Mouse (Mus musculus): ENCODE data around the gene Tmem182. TPM values are rescaled to one million over a fixed set of nuclear protein-coding genes. Genes with fewer than 3 reads are reported as not detected.

Gene Tmem182
- polyA plus RNA-seq, 1 experiment from 2014 or later: 0.15 TPM

- WGBS: 90% methylated on average over 8 of the region's 8 CpGs
- ATAC-seq: no peak
- no peak overlapping the region for H3K4me2 ChIP-seq (ENCODE audit: low read length)
Observed at GRCm38 (mm10) chr1:40888396-40889040, 83.1 kb downstream of the Tmem182 start.

GRCm38 (mm10) chr1:40889617-40890016 lies 84.2 kb downstream of the Tmem182 start:
- WGBS: 68% methylated on average over 14 of the region's 14 CpGs
- Histone ChIP-seq H3K4me2 (ENCODE audit: low read length) (no peak overlapping the region), H3K27me3 (ENCODE audit: control insufficient read depth, insufficient read depth, low read depth, low read length) (no peaks in the 10 kb centered on the region), H3K36me3 (ENCODE audit: control insufficient read depth, insufficient read depth, low read length) (no peaks in the 10 kb centered on the region), H3K9me3 (replicated peaks; ENCODE audit: control insufficient read depth, low read length, poor library complexity, severe bottlenecking) (no peaks in the 10 kb centered on the region), H3K27ac (ENCODE audit: low read length) (no peak overlapping the region), H3K4me3 (ENCODE audit: low read depth, low read length) (no peak overlapping the region), H3K9ac (ENCODE audit: low read depth, low read length) (no peak overlapping the region), H3K4me1 (ENCODE audit: control insufficient read depth, insufficient read depth, low read length) (peaks cover 4% of the 10 kb centered on the region)
- ATAC-seq: no peak

More at GRCm38 (mm10) chr1:40888396-40889040, 83.1 kb downstream of the Tmem182 start:
- Histone ChIP-seq H3K9ac (ENCODE audit: low read depth, low read length) (no peak overlapping the region), H3K4me1 (ENCODE audit: control insufficient read depth, insufficient read depth, low read length) (peaks cover 4% of the 10 kb centered on the region), H3K4me3 (ENCODE audit: low read depth, low read length) (no peak overlapping the region), H3K27ac (ENCODE audit: low read length) (no peak overlapping the region), H3K27me3 (ENCODE audit: control insufficient read depth, insufficient read depth, low read depth, low read length) (no peaks in the 10 kb centered on the region), H3K36me3 (ENCODE audit: control insufficient read depth, insufficient read depth, low read length) (no peaks in the 10 kb centered on the region), H3K9me3 (replicated peaks; ENCODE audit: control insufficient read depth, low read length, poor library complexity, severe bottlenecking) (no peaks in the 10 kb centered on the region)

- H3K27ac ChIP-seq (ENCODE audit: low read length): 0 out of 2 replicates have a peak overlapping the region, but pooled peaks have one; percentile 19
- peak; percentile 36; the same call in 1 of the 2 replicates for ATAC-seq
- no peaks in the 10 kb centered on the region for H3K27me3 ChIP-seq (ENCODE audit: control insufficient read depth, insufficient read depth, low read depth, low read length)
Observed at GRCm38 (mm10) chr1:40890246-40890645, 84.8 kb downstream of the Tmem182 start.

GRCm38 (mm10) chr1:40903712-40904111 lies 98.3 kb downstream of the Tmem182 start:
- no peak for ATAC-seq
- H3K9ac ChIP-seq (ENCODE audit: low read depth, low read length): no peak overlapping the region
- no peaks in the 10 kb centered on the region for H3K36me3 ChIP-seq (ENCODE audit: control insufficient read depth, insufficient read depth, low read length)
- H3K4me1 ChIP-seq (ENCODE audit: control insufficient read depth, insufficient read depth, low read length): no peaks in the 10 kb centered on the region
- H3K9me3 ChIP-seq (replicated peaks; ENCODE audit: control insufficient read depth, low read length, poor library complexity, severe bottlenecking): no peaks in the 10 kb centered on the region
- H3K27ac ChIP-seq (ENCODE audit: low read length): no peak overlapping the region
- H3K4me2 ChIP-seq (ENCODE audit: low read length): no peak overlapping the region
- H3K27me3 ChIP-seq (ENCODE audit: control insufficient read depth, insufficient read depth, low read depth, low read length): no peaks in the 10 kb centered on the region
- no peak overlapping the region for H3K4me3 ChIP-seq (ENCODE audit: low read depth, low read length)

More at GRCm38 (mm10) chr1:40890246-40890645, 84.8 kb downstream of the Tmem182 start:
- H3K9me3 ChIP-seq (replicated peaks; ENCODE audit: control insufficient read depth, low read length, poor library complexity, severe bottlenecking): no peaks in the 10 kb centered on the region
- no peak overlapping the region for H3K4me3 ChIP-seq (ENCODE audit: low read depth, low read length)
- 0 out of 2 replicates have a peak overlapping the region, but pooled peaks have one; percentile 33 for H3K9ac ChIP-seq (ENCODE audit: low read depth, low read length)
- H3K36me3 ChIP-seq (ENCODE audit: control insufficient read depth, insufficient read depth, low read length): no peaks in the 10 kb centered on the region
- 38% methylated on average over 8 of the region's 8 CpGs for WGBS
- H3K4me1 ChIP-seq (ENCODE audit: control insufficient read depth, insufficient read depth, low read length): peaks cover 4% of the 10 kb centered on the region
- peak overlapping the region; percentile 25 for H3K4me2 ChIP-seq (ENCODE audit: low read length)

Other genes starting within 250 kb of the Tmem182 start
- not detected in 2 replicates for gene Slc9a4, start 225.5 kb upstream of the Tmem182 start, polyA plus RNA-seq (2015; fragmentation: Nextera tagmentation; extraction: Ambion mirVana)
- gene Slc9a2, start 125.0 kb upstream of the Tmem182 start, polyA plus RNA-seq (2015; fragmentation: Nextera tagmentation; extraction: Ambion mirVana): 0.24 and 0.35 TPM in 2 replicates
- 8.2 and 8.4 TPM in 2 replicates for gene Mfsd9, start 14.9 kb upstream of the Tmem182 start, polyA plus RNA-seq (2015; fragmentation: Nextera tagmentation; extraction: Ambion mirVana)